Mouse (Mus musculus): Measurements from ENCODE around the gene Tango2.

The Tango2 gene

DNA sequence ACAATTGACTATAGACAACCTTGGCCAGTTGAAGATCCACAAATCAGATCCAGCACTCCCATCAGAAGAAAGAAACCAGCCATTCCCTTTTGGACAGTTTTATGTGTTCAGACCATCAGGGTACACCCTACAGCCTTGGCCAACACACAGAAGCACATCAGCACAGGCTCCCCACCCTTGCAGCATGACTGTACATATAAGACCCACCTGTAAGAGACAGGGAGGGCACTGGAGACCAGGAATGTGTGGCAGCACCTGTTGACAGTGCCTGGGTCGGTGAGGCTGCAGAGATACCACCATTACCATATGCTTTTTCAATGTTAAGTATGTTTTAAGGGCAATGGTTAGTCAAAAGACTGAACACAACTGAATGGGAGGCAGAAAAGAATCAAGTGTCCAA is 94.0 kb downstream of the Tango2 start:
- DNase-seq (ENCODE audit: low spot score in 2 of 2) = no peak

DNA sequence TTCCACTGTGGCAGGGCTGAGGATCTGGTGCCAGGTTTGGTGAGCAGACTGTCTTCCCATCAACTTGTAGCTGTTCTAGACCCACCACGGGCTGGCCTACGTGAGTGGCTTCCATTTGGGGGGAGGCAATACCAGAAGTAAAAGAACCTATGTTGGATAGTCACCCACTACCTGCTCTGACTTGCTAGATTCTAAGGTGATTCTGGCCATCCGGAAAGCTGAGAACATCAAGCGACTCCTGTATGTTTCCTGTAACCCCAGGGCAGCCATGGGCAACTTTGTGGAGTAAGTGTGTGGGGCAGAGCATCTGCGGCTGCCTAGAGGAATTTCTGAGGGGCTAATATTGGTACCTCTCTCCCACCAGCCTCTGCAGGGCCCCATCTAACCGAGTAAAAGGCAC is 95.2 kb downstream of the Tango2 start:
- DNase-seq (ENCODE audit: low spot score in 2 of 2) = no peak

DNA sequence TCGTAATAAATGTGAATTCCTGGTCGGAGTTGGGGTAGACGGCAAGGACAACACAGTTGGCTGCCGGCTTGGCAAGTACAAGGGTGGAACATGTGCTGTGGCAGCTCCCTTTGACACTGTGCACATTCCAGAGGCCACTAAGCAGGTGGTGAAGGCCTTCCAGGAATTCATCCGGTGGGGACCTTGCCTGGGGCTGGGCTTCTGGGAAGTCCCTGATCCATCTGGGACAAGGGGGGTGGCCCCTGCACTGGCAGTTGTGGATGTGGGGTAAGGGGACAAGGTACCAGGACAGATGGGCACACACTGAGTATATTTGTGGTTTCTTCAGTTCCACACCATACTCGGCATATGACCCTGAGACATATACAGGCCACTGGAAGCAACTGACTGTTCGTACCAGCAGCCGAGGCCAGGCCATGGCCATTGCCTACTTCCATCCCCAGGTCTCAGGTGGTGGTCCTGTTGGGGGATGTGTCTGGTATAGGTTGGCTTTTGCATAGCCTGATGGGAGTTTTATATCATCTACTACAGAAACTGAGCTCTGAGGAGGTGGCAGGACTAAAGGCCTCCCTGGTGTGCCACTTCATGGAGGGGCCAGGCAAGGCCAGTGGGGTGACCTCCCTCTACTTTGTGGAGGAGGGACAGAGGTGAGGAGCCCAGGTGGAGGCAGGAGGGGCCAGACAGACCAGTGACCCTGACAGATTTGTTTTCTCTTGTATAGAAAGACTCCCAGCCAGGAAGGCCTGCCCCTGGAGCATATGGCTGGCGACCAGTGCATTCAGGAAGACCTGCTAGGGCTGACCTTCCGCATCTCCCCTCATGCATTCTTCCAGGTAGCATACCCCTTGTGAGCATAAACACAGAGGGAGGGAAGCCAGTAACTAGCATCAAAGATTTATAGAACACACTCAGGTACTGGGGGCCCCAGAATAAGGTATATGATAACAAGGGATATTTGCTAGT is 96.8 kb downstream of the Tango2 start:
- no peak for DNase-seq (ENCODE audit: low spot score in 2 of 2)
